Mouse (Mus musculus) inflammation-experienced regulatory T-cells, adult 6 months (primary cell): Measurements from ENCODE around the gene Tgm1. TPM values are rescaled to one million over a fixed set of nuclear protein-coding genes. Genes with fewer than 3 reads are reported as not detected.
A peak's percentile ranks its signal among the peaks of the same experiment; 100 is the strongest.

Source experiments
- ATAC-seq: one replicate; pipeline ENCODE4 v1.8.0; 2017
- polyA plus RNA-seq, 3 experiments: library from polyadenylated mRNA; unstranded; fragments of 100-300 nt; shearing (Covaris generic); gene quantifications; one replicate each; pipeline ENCODE4 v1.2.1; 2017

Tgm1 gene
- not detected for polyA plus RNA-seq

- ATAC-seq = no peak
Observed at GRCm38 (mm10) chr14:55713729-55714122, at the start of gene Tgm1. Tgm1 (minus strand) TSS chr14:55713926.

GRCm38 (mm10) chr14:55763166-55763565, 49.4 kb upstream of the Tgm1 start:
- no peak for ATAC-seq

- ATAC-seq = no peak
Observed at GRCm38 (mm10) chr14:55762001-55762821, 48.5 kb upstream of the Tgm1 start.

- no peak for ATAC-seq
Observed at GRCm38 (mm10) chr14:55761163-55761562, 47.4 kb upstream of the Tgm1 start, which contains the start of gene Ltb4r2. Ltb4r2 (plus strand) TSS chr14:55761428.

- ATAC-seq = peak; percentile 58
Observed at GRCm38 (mm10) chr14:55760156-55760555, 46.4 kb upstream of the Tgm1 start.

- ATAC-seq = no peak
Observed at GRCm38 (mm10) chr14:55758363-55758784, 44.6 kb upstream of the Tgm1 start, which contains the start of gene Cideb. Cideb (minus strand) TSS chr14:55758458.

- no peak for ATAC-seq
Observed at GRCm38 (mm10) chr14:55757566-55757965, 43.8 kb upstream of the Tgm1 start.

- ATAC-seq = no peak
Observed at GRCm38 (mm10) chr14:55747051-55747847, 33.5 kb upstream of the Tgm1 start.

GRCm38 (mm10) chr14:55745861-55746237, 32.1 kb upstream of the Tgm1 start:
- ATAC-seq = peak; percentile 4

- ATAC-seq = peak; percentile 65
Observed at GRCm38 (mm10) chr14:55745180-55745860, 31.6 kb upstream of the Tgm1 start, which contains the start of the genes Dhrs1 and Nop9. Dhrs1 (minus strand) TSS chr14:55745690. Nop9 (plus strand) TSS chr14:55745693.

- ATAC-seq = peak; percentile 75
Observed at GRCm38 (mm10) chr14:55743711-55744110, 30.0 kb upstream of the Tgm1 start.

GRCm38 (mm10) chr14:55737086-55737687, 23.5 kb upstream of the Tgm1 start:
- no peak for ATAC-seq

- no peak for ATAC-seq
Observed at GRCm38 (mm10) chr14:55735758-55736157, 22.0 kb upstream of the Tgm1 start.

GRCm38 (mm10) chr14:55735334-55735733, 21.6 kb upstream of the Tgm1 start:
- no peak for ATAC-seq

GRCm38 (mm10) chr14:55734869-55735268, 21.1 kb upstream of the Tgm1 start:
- ATAC-seq = no peak

- no peak for ATAC-seq
Observed at GRCm38 (mm10) chr14:55733889-55734288, 20.2 kb upstream of the Tgm1 start.

GRCm38 (mm10) chr14:55730531-55731032, 16.9 kb upstream of the Tgm1 start:
- no peak for ATAC-seq

- ATAC-seq = no peak
Observed at GRCm38 (mm10) chr14:55730116-55730515, 16.4 kb upstream of the Tgm1 start.

- no peak for ATAC-seq
Observed at GRCm38 (mm10) chr14:55727889-55728685, 14.4 kb upstream of the Tgm1 start.

GRCm38 (mm10) chr14:55726261-55726660, 12.5 kb upstream of the Tgm1 start:
- ATAC-seq = no peak

GRCm38 (mm10) chr14:55724411-55724871, 10.7 kb upstream of the Tgm1 start:
- ATAC-seq = peak; percentile 85
